In the genomic region with DNA sequence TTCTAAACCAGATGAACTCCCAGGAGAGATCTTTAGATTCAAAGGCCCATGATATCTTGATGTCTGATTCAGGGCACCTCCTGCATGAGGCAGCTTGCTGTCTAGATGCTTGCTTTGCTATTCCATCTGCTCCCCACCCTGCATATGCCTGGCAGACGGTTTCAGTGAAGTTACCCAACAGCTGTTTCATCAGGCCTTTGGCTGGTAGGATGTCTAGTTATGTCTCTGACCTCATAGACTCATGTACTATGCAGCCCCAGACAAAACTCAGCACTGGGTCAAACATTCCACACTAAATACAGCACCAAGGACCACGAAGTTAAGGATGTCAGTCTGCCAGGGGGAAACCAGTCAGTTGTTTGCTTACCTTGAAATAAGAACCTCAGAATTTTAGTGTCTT, we compare ENCODE assay signal across 26 mouse cellular contexts. TPM values are rescaled to one million over a fixed set of nuclear protein-coding genes. Genes with fewer than 3 reads are reported as not detected.
A peak's percentile ranks its signal among the peaks of the same experiment; 100 is the strongest.
DNase-seq lines count a peak whose midpoint lies in the region; ATAC-seq and TF ChIP-seq lines count a peak whose summit lies in the region.
"Had no signal": no experiment of that assay in that cellular context is flagged by ENCODE, and none has a peak within 500 bp of the region (broad histone marks: within the 10 kb centered on the region; RNA-seq: fewer than 3 reads in every experiment).

No protein-coding gene starts in this region.

- H3ac ChIP-seq in myocyte (ENCODE audit: control insufficient read depth, insufficient read length), result no peak overlapping the region

- H3K9me3 ChIP-seq in embryonic facial prominence, embryonic 14.5 days (ENCODE audit: control insufficient read depth, low read length), result no peaks in the 10 kb centered on the region
- H3K9me3 ChIP-seq in embryonic facial prominence, embryonic 10.5 days, result no peaks in the 10 kb centered on the region
- no peaks in the 10 kb centered on the region for H3K9me3 ChIP-seq in liver, postnatal 0 days (ENCODE audit: low read length)
- H3K9me3 ChIP-seq: embryonic facial prominence, embryonic 13.5 days; heart, embryonic 12.5 days; neural tube, embryonic 15.5 days had no signal

- no peak for TF ChIP-seq POLR2A in myocyte (IDR thresholded peaks at IDR 0.05; ENCODE audit: insufficient read length, low read depth)

- no peaks in the 10 kb centered on the region for H3K79me2 ChIP-seq in myocyte (ENCODE audit: control insufficient read depth, insufficient read depth)

- H3K27ac ChIP-seq in embryonic facial prominence, embryonic 14.5 days (replicated peaks; ENCODE audit: low read depth, low read length), result no peak overlapping the region
- H3K27ac ChIP-seq in embryonic facial prominence, embryonic 10.5 days (replicated peaks), result no peak overlapping the region
- peak overlapping the region; percentile 64; the same call in 1 of the 2 replicates for H3K27ac ChIP-seq in liver, postnatal 0 days (ENCODE audit: low read depth)
- H3K27ac ChIP-seq: embryonic facial prominence, embryonic 13.5 days; hindbrain, postnatal 0 days; liver, embryonic 14.5 days; neural tube, embryonic 15.5 days had no signal

- 48% methylated on average over 2 of the region's 2 CpGs for WGBS in embryonic facial prominence, embryonic 14.5 days
- WGBS in embryonic facial prominence, embryonic 10.5 days, result 71% methylated on average over 2 of the region's 2 CpGs
- WGBS in liver, postnatal 0 days (ENCODE audit: insufficient replicate concordance), result 40% methylated on average over 2 of the region's 2 CpGs

- no peak overlapping the region for H3K9ac ChIP-seq in embryonic facial prominence, embryonic 14.5 days (ENCODE audit: low read depth, low read length)
- no peak overlapping the region for H3K9ac ChIP-seq in liver, postnatal 0 days (replicated peaks)
- H3K9ac ChIP-seq: embryonic facial prominence, embryonic 13.5 days; heart, embryonic 12.5 days; liver, embryonic 14.5 days; neural tube, embryonic 15.5 days had no signal

- no peak overlapping the region for H3K4me3 ChIP-seq in embryonic facial prominence, embryonic 14.5 days (ENCODE audit: low read depth, low read length)
- no peak overlapping the region for H3K4me3 ChIP-seq in embryonic facial prominence, embryonic 10.5 days
- no peak overlapping the region for H3K4me3 ChIP-seq in liver, postnatal 0 days (ENCODE audit: low read depth, low read length)
- no peak overlapping the region for H3K4me3 ChIP-seq in myocyte
- H3K4me3 ChIP-seq: embryonic facial prominence, embryonic 13.5 days; heart, embryonic 12.5 days; neural tube, embryonic 15.5 days had no signal

- TF ChIP-seq EP300 in liver, postnatal 0 days (IDR thresholded peaks at IDR 0.05; ENCODE audit: low read depth), result no peak

- H3K27me3 ChIP-seq in embryonic facial prominence, embryonic 14.5 days (replicated peaks; ENCODE audit: control insufficient read depth, insufficient read depth, low read length), result no peaks in the 10 kb centered on the region
- no peaks in the 10 kb centered on the region for H3K27me3 ChIP-seq in embryonic facial prominence, embryonic 10.5 days (replicated peaks; ENCODE audit: low read depth, poor library complexity, severe bottlenecking)
- no peaks in the 10 kb centered on the region for H3K27me3 ChIP-seq in liver, postnatal 0 days (ENCODE audit: insufficient read depth, low read length)
- peaks cover 18% of the 10 kb centered on the region for H3K27me3 ChIP-seq in myocyte (ENCODE audit: control insufficient read depth, insufficient read depth, insufficient read length)
- H3K27me3 ChIP-seq: embryonic facial prominence, embryonic 13.5 days; heart, embryonic 12.5 days; neural tube, embryonic 15.5 days had no signal

- DNase-seq in embryonic facial prominence, embryonic 14.5 days (ENCODE audit: low spot score), result peak; percentile 49
- no peak for DNase-seq in embryonic facial prominence, embryonic 10.5 days (ENCODE audit: low spot score)
- peak; percentile 36 for DNase-seq in liver, postnatal 0 days
- DNase-seq in liver, result no peak
- DNase-seq in adipocyte (ENCODE audit: low spot score), result peak; percentile 67
- no peak for DNase-seq in cerebellum, adult 11-12 months
- DNase-seq: adrenal gland, postnatal 25 days; cerebellum, adult 18-20 months; cerebellum, postnatal 14 days; gastrocnemius, postnatal 10 days; heart, adult 18-20 months; heart, postnatal 10 days; kidney, postnatal 36 days; retina, postnatal 1 day; right cerebral cortex, postnatal 25 days; spleen, adult 18-20 months had no signal

- H3K4me1 ChIP-seq in embryonic facial prominence, embryonic 14.5 days (ENCODE audit: control insufficient read depth, insufficient read depth, low read length), result no peaks in the 10 kb centered on the region
- no peaks in the 10 kb centered on the region for H3K4me1 ChIP-seq in embryonic facial prominence, embryonic 10.5 days
- H3K4me1 ChIP-seq in liver, postnatal 0 days (ENCODE audit: insufficient read depth), result 0 out of 2 replicates have a peak, but pooled peaks cover 3% of the 10 kb centered on the region
- H3K4me1 ChIP-seq: embryonic facial prominence, embryonic 13.5 days; neural tube, embryonic 15.5 days had no signal

- no peak for TF ChIP-seq CTCF in liver, postnatal 0 days (IDR thresholded peaks at IDR 0.05; ENCODE audit: low read depth)

- no peak overlapping the region for H3K4me2 ChIP-seq in embryonic facial prominence, embryonic 14.5 days (ENCODE audit: low read depth, low read length)
- no peak overlapping the region for H3K4me2 ChIP-seq in liver, postnatal 0 days (ENCODE audit: low read depth, low read length)
- H3K4me2 ChIP-seq in myocyte (ENCODE audit: low read depth), result no peak overlapping the region
- H3K4me2 ChIP-seq: embryonic facial prominence, embryonic 13.5 days; heart, embryonic 12.5 days; midbrain, embryonic 11.5 days; neural tube, embryonic 15.5 days had no signal

- 0 out of 2 replicates have a peak, but pooled peaks have one; percentile 22 for ATAC-seq in embryonic facial prominence, embryonic 14.5 days (ENCODE audit: low read depth)
- peak; percentile 97 for ATAC-seq in liver, postnatal 0 days
- ATAC-seq: CD4-positive, CD25-positive, alpha-beta regulatory T cell, adult 4 months; forebrain, embryonic 16.5 days; hindbrain, postnatal 0 days; intestine, postnatal 0 days had no signal

- H3K36me3 ChIP-seq in embryonic facial prominence, embryonic 14.5 days (ENCODE audit: control insufficient read depth, insufficient read depth, low read length), result no peaks in the 10 kb centered on the region
- no peaks in the 10 kb centered on the region for H3K36me3 ChIP-seq in embryonic facial prominence, embryonic 10.5 days (replicated peaks)
- H3K36me3 ChIP-seq in liver, postnatal 0 days (replicated peaks; ENCODE audit: insufficient read depth, low read length), result no peaks in the 10 kb centered on the region
- no peaks in the 10 kb centered on the region for H3K36me3 ChIP-seq in myocyte (ENCODE audit: control insufficient read depth, insufficient read depth)
- H3K36me3 ChIP-seq: embryonic facial prominence, embryonic 13.5 days; heart, embryonic 12.5 days; neural tube, embryonic 15.5 days had no signal

TF ChIP-seq in myocyte, 11 proteins besides CTCF, POLR2A, EP300 and RAD21:
- TF ChIP-seq TCF3 (IDR thresholded peaks at IDR 0.05; ENCODE audit: insufficient read length, low read depth) (no peak), MYOD1 (IDR thresholded peaks at IDR 0.05; ENCODE audit: control insufficient read depth in 1 of 3, insufficient read length in 2 of 3, low read depth in 2 of 3) (peak in 2 of 3 experiments; percentile 43 to 53), CEBPB (IDR thresholded peaks at IDR 0.05; ENCODE audit: insufficient read depth, poor library complexity, severe bottlenecking) (no peak), MYOG (IDR thresholded peaks at IDR 0.05; ENCODE audit: control insufficient read depth in 1 of 3, insufficient read depth in 1 of 3, insufficient read length in 2 of 3, low read depth in 2 of 3) (peak in 1 of 3 experiments; percentile 17), REST (IDR thresholded peaks at IDR 0.05; ENCODE audit: insufficient read depth, insufficient read length) (no peak), USF1 (IDR thresholded peaks at IDR 0.05; ENCODE audit: low read depth) (no peak), TCF12 (IDR thresholded peaks at IDR 0.05; ENCODE audit: insufficient read depth, poor library complexity, severe bottlenecking) (no peak), E2F4 (IDR thresholded peaks at IDR 0.05; ENCODE audit: insufficient read depth) (no peak), POLR2AphosphoS2 (IDR thresholded peaks at IDR 0.05; ENCODE audit: insufficient read length, low read depth) (no peak), SRF (IDR thresholded peaks at IDR 0.05; ENCODE audit: control insufficient read depth, insufficient read length, low read depth) (no peak), MAX (IDR thresholded peaks at IDR 0.05; ENCODE audit: low read depth) (no peak)

RNA-seq across cellular contexts. Expression of a gene that starts 6.4 kb away (rescaled TPM):
- 75.2 and 82.0 TPM in 2 replicates for polyA plus RNA-seq in embryonic facial prominence, embryonic 14.5 days (2014; fragmentation: Nextera tagmentation; extraction: Ambion mirVana)
- 40.9 and 46.9 TPM in 2 replicates for polyA plus RNA-seq in embryonic facial prominence, embryonic 10.5 days (2016; fragmentation: Nextera tagmentation; extraction: Ambion mirVana)
- polyA plus RNA-seq in liver, postnatal 0 days (2015; fragmentation: Nextera tagmentation; extraction: Ambion mirVana), result 7.3 and 10.4 TPM in 2 replicates
- 13.7 TPM for polyA plus RNA-seq in myocyte (2012; fragmentation: generic; extraction: Trizol)

Comparison
In these comparisons a context has a peak if more than half of its experiments do, and no peak if none do; other contexts are left out.
1. DNase-seq: peak in embryonic facial prominence, embryonic 14.5 days (single experiment), liver, postnatal 0 days (single experiment) and adipocyte (single experiment); none in embryonic facial prominence, embryonic 10.5 days (single experiment), liver (single experiment) and cerebellum, adult 11-12 months (single experiment).